Comparison of ENCODE assay signal across 28 mouse cellular contexts in the genomic region with DNA sequence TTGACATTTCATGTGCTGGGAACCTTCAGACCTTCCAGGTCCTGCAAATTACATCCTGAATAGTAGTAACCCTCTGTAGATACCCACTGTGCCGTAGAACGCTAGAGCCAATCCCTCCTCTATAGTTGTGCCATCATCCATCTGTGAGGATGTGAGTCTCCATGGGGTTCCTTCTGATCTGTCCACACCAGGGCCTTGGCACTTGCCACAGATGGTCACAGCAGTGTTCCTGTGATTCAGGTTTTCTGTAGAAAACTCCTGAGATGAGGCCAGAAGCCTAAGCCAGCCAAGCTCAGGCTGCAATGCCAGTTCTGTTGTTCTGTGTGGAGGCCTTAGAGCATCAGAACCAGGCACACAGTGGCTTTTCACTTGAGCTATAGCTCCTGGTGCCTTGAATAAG.
DNase-seq lines count a peak whose midpoint lies in the region; ATAC-seq lines count a peak whose summit lies in the region.
"Had no signal": no experiment of that assay in that cellular context is flagged by ENCODE, and none has a peak within 500 bp of the region (broad histone marks: within the 10 kb centered on the region; RNA-seq: fewer than 3 reads in every experiment).

No protein-coding gene starts in this region.

- no peak overlapping the region for H3K4me2 ChIP-seq in kidney, embryonic 15.5 days
- H3K4me2 ChIP-seq: heart, embryonic 13.5 days; hindbrain, embryonic 14.5 days; intestine, embryonic 15.5 days; limb, embryonic 15.5 days; lung, embryonic 14.5 days; midbrain, embryonic 13.5 days; neural tube, embryonic 12.5 days had no signal

- no peak for ATAC-seq in kidney, embryonic 15.5 days (replicated peaks; ENCODE audit: low FRiP score)
- ATAC-seq: forebrain, embryonic 14.5 days; intestine, embryonic 15.5 days; midbrain, embryonic 13.5 days had no signal

- no peak overlapping the region for H3K9ac ChIP-seq in kidney, embryonic 15.5 days
- H3K9ac ChIP-seq: heart, embryonic 13.5 days; hindbrain, embryonic 14.5 days; intestine, embryonic 15.5 days; limb, embryonic 15.5 days; liver, embryonic 14.5 days; lung, embryonic 14.5 days; midbrain, embryonic 13.5 days; neural tube, embryonic 12.5 days had no signal

- H3K4me3 ChIP-seq in kidney, embryonic 15.5 days (replicated peaks) = no peak overlapping the region
- H3K4me3 ChIP-seq: heart, adult 2 months; heart, embryonic 13.5 days; intestine, embryonic 15.5 days; limb, embryonic 15.5 days; megakaryocyte, embryonic 14.5 days; midbrain, embryonic 13.5 days; neural tube, embryonic 12.5 days had no signal

- H3K9me3 ChIP-seq in kidney, embryonic 15.5 days (replicated peaks) = no peaks in the 10 kb centered on the region
- H3K9me3 ChIP-seq: heart, embryonic 13.5 days; intestine, embryonic 15.5 days; limb, embryonic 15.5 days; megakaryocyte, embryonic 14.5 days; midbrain, embryonic 13.5 days; neural tube, embryonic 12.5 days had no signal

- peak; percentile 72 for DNase-seq in left cerebral cortex, postnatal 4 days
- DNase-seq in left cerebral cortex, postnatal 25 days (ENCODE audit: low spot score in 2 of 2) = no peak
- DNase-seq in cerebellum, adult 11 months = peak; percentile 90
- peak; percentile 98 for DNase-seq in cerebellum, adult 9-11 months
- no peak for DNase-seq in embryo, embryonic 11 days
- DNase-seq in embryo, embryonic 9.5 days (ENCODE audit: extremely low spot score) = no peak
- DNase-seq: adrenal gland, adult 8-10 months; B cell, adult 2 months; gastrocnemius, postnatal 25 days; heart, adult 2 months; heart, postnatal 14 days; kidney, postnatal 36 days; lung, embryonic 14.5 days; lung, postnatal 36 days; right cerebral cortex, postnatal 25 days; spleen, adult 18-20 months; thymus, postnatal 14 days had no signal

- 93% methylated on average over 2 of the region's 2 CpGs for WGBS in kidney, embryonic 15.5 days

- H3K27ac ChIP-seq in kidney, embryonic 15.5 days = no peak overlapping the region
- H3K27ac ChIP-seq: heart, adult 2 months; heart, embryonic 13.5 days; hindbrain, embryonic 14.5 days; intestine, embryonic 15.5 days; limb, embryonic 15.5 days; liver, embryonic 14.5 days; midbrain, embryonic 13.5 days; neural tube, embryonic 12.5 days had no signal

- H3K4me1 ChIP-seq in kidney, embryonic 15.5 days = no peaks in the 10 kb centered on the region
- H3K4me1 ChIP-seq: heart, embryonic 13.5 days; intestine, embryonic 15.5 days; limb, embryonic 15.5 days; megakaryocyte, embryonic 14.5 days; midbrain, embryonic 13.5 days; neural tube, embryonic 12.5 days had no signal

- intact Hi-C loops in left cerebral cortex, postnatal 4 days (cut with DNase I) = no loop called here
- intact Hi-C loops in left cerebral cortex, postnatal 25 days (cut with DNase I) = no loop called here

- no peaks in the 10 kb centered on the region for H3K27me3 ChIP-seq in kidney, embryonic 15.5 days
- H3K27me3 ChIP-seq: heart, embryonic 13.5 days; intestine, embryonic 15.5 days; limb, embryonic 15.5 days; megakaryocyte, embryonic 14.5 days; midbrain, embryonic 13.5 days; neural tube, embryonic 12.5 days had no signal

- H3K36me3 ChIP-seq in kidney, embryonic 15.5 days = no peaks in the 10 kb centered on the region
- H3K36me3 ChIP-seq: G1E; heart, embryonic 13.5 days; intestine, embryonic 15.5 days; limb, embryonic 15.5 days; midbrain, embryonic 13.5 days; neural tube, embryonic 12.5 days had no signal

Comparison
In these comparisons a context has a peak if more than half of its experiments do, and no peak if none do; other contexts are left out.
1. DNase-seq: peak in left cerebral cortex, postnatal 4 days (single experiment), cerebellum, adult 11 months (single experiment) and cerebellum, adult 9-11 months (single experiment); none in left cerebral cortex, postnatal 25 days (0 of 2), embryo, embryonic 11 days (single experiment) and embryo, embryonic 9.5 days (single experiment).